Mouse (Mus musculus) layer of hippocampus, adult 11-12 months (tissue): ENCODE measurements at regions not wholly inside any gene's neighbourhood (a gene's known extent, or its start where the extent isn't known, plus 50 kb on each side); places are given as distances from the start of the nearest gene placed in this dataset.

Experiments
- DNase-seq: peaks from one replicate; pipeline ENCODE4 v3.0.0; 2022; ENCODE audit warnings: low spot score

GRCm38 (mm10) chr12:61307396-61307795, 215.6 kb upstream of the Lrfn5 start:
- DNase-seq, result no peak

- DNase-seq, result peak; percentile 19
These were observed 200.8 kb upstream of the Lrfn5 start for GRCm38 (mm10) chr12:61322114-61322513.

GRCm38 (mm10) chr12:61332164-61332563, 190.8 kb upstream of the Lrfn5 start:
- DNase-seq, result no peak
